Mouse (Mus musculus) forebrain, embryonic 16.5 days (tissue): ENCODE measurements around the gene Jph3. TPM values are rescaled to one million over a fixed set of nuclear protein-coding genes. Genes with fewer than 3 reads are reported as not detected.

Experiments used
- ATAC-seq: fragments of 200-750 bp; cut with Nextera tagmentation; 2 replicates; pipeline ENCODE4 v1.8.0; 2017; ENCODE audit warnings: mild to moderate bottlenecking, moderate library complexity
- H3K27ac ChIP-seq: fragments of 300-500 bp; sonication (generic); 2 replicates; pipeline ENCODE4 v1.5.1; 2014; ENCODE audit warnings: low read length, control low read depth
- H3K27me3 ChIP-seq: fragments of 300-500 bp; sonication (generic); replicated peaks from 2 replicates; pipeline ENCODE4 v1.6.1; 2014; ENCODE audit warnings: low read length; ENCODE audit not compliant: control insufficient read depth, insufficient read depth
- H3K36me3 ChIP-seq: fragments of 300-500 bp; sonication (generic); 2 replicates; pipeline ENCODE4 v1.6.1; 2014; ENCODE audit not compliant: control insufficient read depth, insufficient read depth
- H3K4me1 ChIP-seq: fragments of 300-500 bp; sonication (generic); replicated peaks from 2 replicates; pipeline ENCODE4 v1.6.1; 2014; ENCODE audit warnings: low read length; ENCODE audit not compliant: control insufficient read depth, insufficient read depth
- H3K4me2 ChIP-seq: fragments of 300-500 bp; sonication (generic); 2 replicates; pipeline ENCODE4 v1.6.1; 2014; ENCODE audit warnings: mild to moderate bottlenecking, low read length, control low read depth
- H3K4me3 ChIP-seq: fragments of 300-500 bp; sonication (generic); replicated peaks from 2 replicates; pipeline ENCODE4 v1.5.1; 2014; ENCODE audit warnings: mild to moderate bottlenecking, low read length, control low read depth
- H3K9ac ChIP-seq: fragments of 300-500 bp; sonication (generic); replicated peaks from 2 replicates; pipeline ENCODE4 v1.6.1; 2014; ENCODE audit warnings: low read depth, low read length, control low read depth
- H3K9me3 ChIP-seq: fragments of 300-500 bp; sonication (generic); 2 replicates; pipeline ENCODE4 v1.6.1; 2016; ENCODE audit warnings: low read length; ENCODE audit not compliant: control insufficient read depth
- WGBS: fragments of 180-500 bp; shearing (Covaris S2); extraction: QIAGEN DNeasy Blood & Tissue Kit; methylation state at CpG from one replicate; pipeline ENCODE4 v1.1.7; 2014; 5-methylcytosine and 5-hydroxymethylcytosine counted together
- polyA plus RNA-seq: library from polyadenylated mRNA; unstranded; fragments of >200 nt; fragmentation: Nextera tagmentation; extraction: Ambion mirVana; gene quantifications from 2 replicates; pipeline ENCODE4 v1.2.1, GENCODE M21; 2015

Gene Jph3
- polyA plus RNA-seq, 1 experiment from 2014 or later, result 93.4 TPM

DNA sequence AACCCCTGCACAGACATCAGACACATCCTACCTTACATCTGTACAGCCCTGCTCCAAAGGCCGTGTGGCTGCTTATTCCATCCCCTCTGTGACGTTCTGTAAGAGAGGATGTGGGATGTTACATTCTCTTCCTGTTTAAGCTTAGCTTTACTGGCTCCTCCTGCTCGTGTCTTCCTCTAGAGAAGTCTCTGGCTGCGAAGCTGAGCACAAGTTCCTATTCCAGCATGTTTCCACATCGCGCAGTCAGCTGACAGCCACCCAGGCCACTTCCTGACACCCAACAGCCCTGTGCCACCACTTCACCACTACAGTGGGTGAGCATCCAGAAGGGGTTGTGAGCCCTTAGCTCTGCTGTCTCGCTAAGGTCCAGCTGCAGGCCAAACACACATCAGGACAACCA, 62.7 kb downstream of the Jph3 start:
- H3K9me3 ChIP-seq, result no peaks in the 10 kb centered on the region
- no peaks in the 10 kb centered on the region for H3K4me1 ChIP-seq
- H3K36me3 ChIP-seq, result peaks cover 4% of the 10 kb centered on the region; the same call in 1 of the 2 replicates
- no peak overlapping the region for H3K9ac ChIP-seq
- no peaks in the 10 kb centered on the region for H3K27me3 ChIP-seq
- ATAC-seq, result no peak
- no peak overlapping the region for H3K4me3 ChIP-seq
- 82% methylated on average over 7 of the region's 7 CpGs for WGBS
- H3K27ac ChIP-seq, result no peak overlapping the region
- H3K4me2 ChIP-seq, result no peak overlapping the region

DNA sequence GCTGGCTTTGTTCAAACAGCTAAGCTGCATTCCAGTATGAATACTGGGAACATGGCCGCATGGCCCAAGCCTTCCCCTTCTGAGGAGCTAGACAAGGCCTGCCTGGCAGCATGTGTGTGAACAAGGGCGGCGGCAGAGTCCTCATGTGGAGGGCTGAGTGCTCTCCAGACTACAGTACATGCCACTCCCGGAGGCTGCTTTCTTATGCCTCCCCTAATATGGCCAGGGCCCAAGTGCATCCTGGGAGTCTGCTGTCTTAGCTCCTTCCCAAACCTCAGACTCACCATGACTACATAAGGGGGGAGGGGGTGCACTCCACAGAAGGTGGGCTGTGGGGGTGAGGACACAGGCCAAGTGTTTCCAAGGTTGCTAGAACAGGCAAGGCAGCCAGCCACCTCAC, 63.2 kb downstream of the Jph3 start:
- H3K27me3 ChIP-seq, result no peaks in the 10 kb centered on the region
- H3K27ac ChIP-seq, result no peak overlapping the region
- no peak for ATAC-seq
- no peak overlapping the region for H3K4me2 ChIP-seq
- H3K36me3 ChIP-seq, result peaks cover 4% of the 10 kb centered on the region; the same call in 1 of the 2 replicates
- WGBS, result 80% methylated on average over 4 of the region's 4 CpGs
- H3K4me3 ChIP-seq, result no peak overlapping the region
- H3K9me3 ChIP-seq, result no peaks in the 10 kb centered on the region
- no peaks in the 10 kb centered on the region for H3K4me1 ChIP-seq
- H3K9ac ChIP-seq, result no peak overlapping the region

DNA sequence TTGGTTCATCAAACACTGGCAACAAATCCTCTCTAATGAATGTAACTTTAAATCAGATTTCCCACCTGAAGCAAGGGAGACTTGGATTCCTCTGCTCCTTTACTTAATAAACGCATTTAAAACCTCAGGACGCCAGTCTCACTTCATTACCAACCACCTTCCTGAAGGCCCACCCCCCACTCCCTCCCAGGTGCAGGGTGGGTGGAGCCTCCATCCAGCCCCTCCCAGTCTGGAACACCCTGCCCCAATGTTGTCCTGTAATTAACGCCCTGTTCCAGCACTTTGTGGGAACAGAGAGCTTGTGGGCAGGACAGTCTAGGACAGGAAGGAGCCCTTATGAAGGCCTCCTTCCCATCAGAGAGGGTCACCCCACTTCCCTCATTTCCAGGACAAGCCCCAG, 64.7 kb downstream of the Jph3 start:
- 47% methylated on average over 3 of the region's 3 CpGs for WGBS
- H3K27me3 ChIP-seq, result no peaks in the 10 kb centered on the region

DNA sequence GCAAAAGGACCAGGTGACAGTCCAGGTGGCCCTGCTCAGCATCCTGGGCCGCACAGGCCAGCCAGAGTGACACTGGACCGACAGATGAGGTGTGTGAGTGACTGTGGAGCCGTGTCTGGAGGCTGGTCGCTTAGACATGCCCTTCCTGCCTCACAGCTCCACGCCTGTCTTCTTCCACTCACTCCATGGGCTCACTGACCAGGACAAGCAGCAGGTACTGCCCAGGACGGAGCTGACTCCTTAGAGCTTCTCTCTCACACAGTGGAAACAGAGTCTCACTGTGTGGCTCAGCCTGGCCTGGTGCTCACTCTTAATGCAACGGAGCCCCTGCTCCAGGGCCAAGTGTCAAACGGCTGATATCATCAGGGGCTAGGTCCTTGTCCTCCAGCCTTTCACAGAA, 66.0 kb downstream of the Jph3 start:
- H3K9me3 ChIP-seq, result no peaks in the 10 kb centered on the region
- H3K4me3 ChIP-seq, result no peak overlapping the region
- H3K9ac ChIP-seq, result no peak overlapping the region
- no peaks in the 10 kb centered on the region for H3K27me3 ChIP-seq
- H3K4me1 ChIP-seq, result no peaks in the 10 kb centered on the region
- 93% methylated on average over 8 of the region's 8 CpGs for WGBS
- H3K27ac ChIP-seq, result no peak overlapping the region
- H3K36me3 ChIP-seq, result peaks cover 4% of the 10 kb centered on the region; the same call in 1 of the 2 replicates
- ATAC-seq, result no peak
- H3K4me2 ChIP-seq, result no peak overlapping the region

More for the DNA sequence above, 64.7 kb downstream of the Jph3 start:
- H3K4me2 ChIP-seq, result no peak overlapping the region
- H3K4me3 ChIP-seq, result no peak overlapping the region
- ATAC-seq, result no peak
- no peak overlapping the region for H3K9ac ChIP-seq
- H3K36me3 ChIP-seq, result peaks cover 4% of the 10 kb centered on the region; the same call in 1 of the 2 replicates
- no peak overlapping the region for H3K27ac ChIP-seq
- H3K4me1 ChIP-seq, result no peaks in the 10 kb centered on the region
- no peaks in the 10 kb centered on the region for H3K9me3 ChIP-seq

DNA sequence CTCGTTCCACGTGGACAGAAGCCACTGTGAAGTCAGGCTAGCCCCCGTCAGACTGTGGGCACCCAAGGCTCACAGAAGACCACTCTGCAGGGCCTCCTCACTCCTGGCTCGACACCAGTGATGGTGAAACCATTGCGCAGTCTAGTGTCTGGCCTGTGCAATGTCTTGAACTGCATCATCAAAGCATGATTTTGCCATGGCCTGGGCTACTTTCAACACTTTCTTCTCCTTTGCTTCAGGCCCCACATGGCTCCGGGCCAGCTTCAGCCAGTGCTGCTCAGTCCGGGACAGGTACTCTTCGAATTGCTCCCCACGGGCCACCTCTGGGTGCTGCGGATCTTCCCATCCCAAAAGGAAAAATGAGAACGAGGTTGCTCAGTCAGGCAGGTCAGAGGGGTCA, 67.0 kb downstream of the Jph3 start:
- H3K4me3 ChIP-seq, result no peak overlapping the region
- no peaks in the 10 kb centered on the region for H3K9me3 ChIP-seq
- no peaks in the 10 kb centered on the region for H3K4me1 ChIP-seq
- H3K4me2 ChIP-seq, result no peak overlapping the region
- 90% methylated on average over 11 of the region's 11 CpGs for WGBS
- H3K27ac ChIP-seq, result no peak overlapping the region
- no peaks in the 10 kb centered on the region for H3K27me3 ChIP-seq
- no peak overlapping the region for H3K9ac ChIP-seq
- no peak for ATAC-seq
- H3K36me3 ChIP-seq, result peaks cover 4% of the 10 kb centered on the region; the same call in 1 of the 2 replicates

DNA sequence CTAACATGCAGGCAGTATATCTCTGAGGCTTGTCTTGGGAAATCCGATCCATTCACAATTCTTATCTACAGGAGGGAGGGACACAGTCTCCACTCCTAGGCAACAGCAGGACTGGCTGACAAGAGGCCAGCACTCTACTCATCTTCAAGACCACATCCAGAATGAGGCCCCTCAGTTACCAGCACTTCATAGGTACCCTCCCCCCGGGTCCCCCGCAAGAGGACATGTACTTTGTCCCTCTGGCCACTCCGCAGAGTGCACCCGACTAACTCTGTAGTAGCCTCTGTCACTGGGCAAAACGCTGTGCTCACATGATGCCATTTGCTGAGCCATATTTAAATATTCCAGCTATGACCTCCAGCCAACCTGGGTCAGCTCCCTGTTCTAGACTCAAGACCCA, 69.0 kb downstream of the Jph3 start:
- H3K4me3 ChIP-seq, result no peak overlapping the region
- no peak overlapping the region for H3K27ac ChIP-seq
- H3K4me2 ChIP-seq, result no peak overlapping the region
- H3K27me3 ChIP-seq, result no peaks in the 10 kb centered on the region
- H3K9ac ChIP-seq, result no peak overlapping the region
- 98% methylated on average over 6 of the region's 6 CpGs for WGBS
- H3K4me1 ChIP-seq, result no peaks in the 10 kb centered on the region
- H3K9me3 ChIP-seq, result no peaks in the 10 kb centered on the region
- ATAC-seq, result no peak
- peaks cover 7% of the 10 kb centered on the region for H3K36me3 ChIP-seq

DNA sequence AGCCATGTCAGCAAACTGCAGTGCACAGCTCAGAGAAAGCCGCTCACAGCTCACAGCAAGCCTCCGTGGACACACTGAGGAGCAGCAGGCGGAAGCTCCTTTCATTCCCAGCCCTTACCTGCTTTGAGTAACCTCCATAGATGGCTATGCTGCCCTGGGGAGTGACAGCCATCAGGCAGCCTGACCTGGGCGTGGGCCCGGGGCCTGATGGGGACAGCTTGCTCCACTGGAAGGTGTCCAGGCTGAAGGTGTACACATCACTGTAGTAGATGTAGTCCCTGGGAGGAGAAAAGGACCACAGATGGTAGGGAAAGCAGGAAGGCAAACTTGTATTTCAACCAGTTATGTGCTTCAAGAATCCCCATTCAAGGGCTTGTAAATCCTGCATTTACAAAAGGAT, 75.4 kb downstream of the Jph3 start:
- H3K9ac ChIP-seq, result no peak overlapping the region
- H3K9me3 ChIP-seq, result no peaks in the 10 kb centered on the region
- H3K4me3 ChIP-seq, result no peak overlapping the region
- H3K4me1 ChIP-seq, result no peaks in the 10 kb centered on the region
- WGBS, result 94% methylated on average over 5 of the region's 5 CpGs
- H3K4me2 ChIP-seq, result no peak overlapping the region
- H3K27me3 ChIP-seq, result no peaks in the 10 kb centered on the region
- ATAC-seq, result no peak
- H3K27ac ChIP-seq, result no peak overlapping the region
- H3K36me3 ChIP-seq, result peaks cover 18% of the 10 kb centered on the region

DNA sequence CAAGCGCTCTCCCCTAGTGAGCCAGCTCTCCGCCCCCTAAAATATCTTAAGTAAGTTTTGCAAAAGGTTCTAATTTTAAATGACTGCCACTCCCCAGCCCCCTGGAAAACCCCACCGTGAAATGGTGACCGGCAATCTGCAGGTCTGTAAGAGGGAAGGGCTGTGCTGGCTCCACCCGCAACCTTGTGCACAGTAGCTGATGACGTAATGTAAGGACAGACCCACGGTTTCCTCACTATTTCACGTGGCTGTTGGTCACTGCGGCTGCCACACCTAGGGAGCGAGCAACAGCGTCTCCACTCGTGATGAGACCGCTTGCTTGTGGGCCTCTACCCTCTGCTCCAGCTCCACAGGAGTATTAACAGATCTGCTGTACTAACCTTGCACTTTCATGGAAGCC, 76.7 kb downstream of the Jph3 start:
- no peaks in the 10 kb centered on the region for H3K27me3 ChIP-seq
- H3K9me3 ChIP-seq, result no peaks in the 10 kb centered on the region
- H3K36me3 ChIP-seq, result peaks cover 18% of the 10 kb centered on the region
- H3K4me3 ChIP-seq, result no peak overlapping the region
- H3K27ac ChIP-seq, result no peak overlapping the region
- WGBS, result 95% methylated on average over 13 of the region's 13 CpGs
- no peak for ATAC-seq
- no peak overlapping the region for H3K4me2 ChIP-seq
- no peak overlapping the region for H3K9ac ChIP-seq
- H3K4me1 ChIP-seq, result no peaks in the 10 kb centered on the region

DNA sequence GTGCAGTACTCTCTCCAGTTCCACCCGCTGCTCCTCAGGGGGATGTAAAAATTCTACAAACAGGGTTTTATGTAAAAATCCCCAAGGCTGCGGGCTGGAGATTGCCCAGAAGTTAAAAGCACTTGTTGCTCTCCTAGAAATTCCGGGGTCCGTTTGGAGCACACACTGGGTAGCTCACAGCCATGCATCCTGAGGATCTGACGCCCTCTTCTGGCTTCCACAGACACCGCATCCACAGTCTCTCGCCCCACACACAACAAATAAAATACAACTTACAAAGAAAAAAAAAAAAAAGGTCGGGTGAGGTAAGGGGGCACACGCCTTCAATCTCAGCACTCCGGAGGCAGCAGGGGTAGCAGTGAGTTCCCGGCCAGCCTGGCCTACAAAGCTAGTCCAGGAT, 78.6 kb downstream of the Jph3 start:
- Histone ChIP-seq H3K4me2 (no peak overlapping the region), H3K36me3 (peaks cover 22% of the 10 kb centered on the region), H3K4me1 (no peaks in the 10 kb centered on the region), H3K27ac (no peak overlapping the region), H3K4me3 (no peak overlapping the region), H3K9me3 (no peaks in the 10 kb centered on the region), H3K27me3 (no peaks in the 10 kb centered on the region), H3K9ac (no peak overlapping the region)
- WGBS, result 77% methylated on average over 11 of the region's 11 CpGs
- ATAC-seq, result no peak

DNA sequence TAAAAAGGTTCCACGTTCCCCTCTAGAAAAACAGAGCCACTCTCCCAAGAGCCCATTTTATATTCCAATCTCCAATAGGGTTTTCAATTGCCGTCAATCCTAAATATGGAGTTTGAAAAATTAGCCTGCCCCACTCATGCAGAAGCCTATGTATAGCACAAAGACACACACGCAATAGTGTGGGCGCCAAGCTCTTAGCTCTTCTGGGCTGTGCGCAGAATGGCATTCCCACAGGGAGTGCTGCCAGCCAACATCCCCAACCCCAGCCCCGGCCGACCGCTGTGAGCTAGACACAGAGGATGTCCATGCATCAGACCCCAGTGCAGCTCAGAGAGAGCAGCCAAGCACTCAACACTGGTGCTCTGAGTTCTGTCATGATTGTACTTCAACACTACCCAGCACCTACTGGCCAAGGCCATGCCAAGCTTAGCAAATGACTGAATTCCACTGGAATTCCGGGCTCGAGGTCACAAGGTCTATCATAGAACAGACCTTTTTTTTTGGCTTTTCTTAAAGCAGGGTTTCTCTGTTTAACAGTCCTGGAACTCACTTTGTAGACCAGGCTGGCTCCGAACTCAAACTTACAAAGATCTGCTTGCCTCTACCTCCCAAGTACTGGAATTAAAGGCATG, 80.2 kb downstream of the Jph3 start:
- peaks cover 20% of the 10 kb centered on the region for H3K36me3 ChIP-seq

More for the DNA sequence above, 80.2 kb downstream of the Jph3 start:
- ATAC-seq, result no peak
- H3K4me1 ChIP-seq, result no peaks in the 10 kb centered on the region
- H3K9ac ChIP-seq, result no peak overlapping the region
- 91% methylated on average over 11 of the region's 11 CpGs for WGBS
- no peak overlapping the region for H3K27ac ChIP-seq
- H3K27me3 ChIP-seq, result no peaks in the 10 kb centered on the region
- no peak overlapping the region for H3K4me2 ChIP-seq
- no peak overlapping the region for H3K4me3 ChIP-seq
- no peaks in the 10 kb centered on the region for H3K9me3 ChIP-seq
